Mouse (Mus musculus): ENCODE results near the gene Gm44579. TPM values are rescaled to one million over a fixed set of nuclear protein-coding genes. Genes with fewer than 3 reads are reported as not detected.

Gm44579 gene
- polyA plus RNA-seq (2017; shearing (Covaris generic)), result not detected

GRCm38 (mm10) chr15:98220877-98221276, at the start of gene Gm44579, which contains the start of gene Olfr287:
Gm44579 (minus strand) TSS chr15:98220977.
Olfr287 (minus strand) TSS chr15:98221056.

DNA sequence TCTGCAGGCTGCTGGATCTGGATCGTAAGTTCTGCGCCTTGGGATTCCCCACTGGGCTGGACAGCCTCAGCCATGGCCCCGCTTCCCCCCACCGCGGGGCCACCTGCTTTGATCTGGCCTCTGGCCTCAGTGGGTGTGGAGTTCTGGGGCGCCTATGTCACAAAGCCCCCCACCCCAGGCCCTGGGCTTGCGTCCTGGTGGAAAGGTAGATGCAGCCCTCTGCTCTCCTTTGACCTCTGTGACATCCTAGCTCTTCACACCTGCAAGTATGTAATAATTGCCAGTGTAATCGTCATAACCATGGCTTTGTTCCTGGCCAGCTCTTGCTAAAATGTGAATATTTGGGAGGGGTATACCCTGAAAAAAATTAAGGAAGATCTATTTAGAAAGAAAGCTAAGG, 36.4 kb upstream of the Gm44579 start, which contains the start of gene H1fnt:
Gene H1fnt, minus strand, starts transcription at position 101 of the 400 bp plus-strand sequence.

GRCm38 (mm10) chr15:98234350-98234749, 13.6 kb upstream of the Gm44579 start, which contains the start of gene Olfr286:
Olfr286 (minus strand) TSS chr15:98234450.

GRCm38 (mm10) chr15:98195442-98195841, 25.3 kb downstream of the Gm44579 start, which contains the start of gene Olfr288:
Olfr288 (minus strand) TSS chr15:98195542.

GRCm38 (mm10) chr15:98166963-98167644, 53.7 kb downstream of the Gm44579 start, which contains the start of gene Ccdc184:
Ccdc184 (plus strand) TSS chr15:98167158.

GRCm38 (mm10) chr15:98165525-98165924, 55.3 kb downstream of the Gm44579 start, which contains the start of gene Asb8:
Asb8 (minus strand) TSS chr15:98165625.

Other genes with a start within 250 kb of the Gm44579 start
- not detected for gene Col2a1, start 216.3 kb downstream of the Gm44579 start, polyA plus RNA-seq (2017; shearing (Covaris generic))
- 8.4 TPM for gene Pfkm, start 128.4 kb downstream of the Gm44579 start, polyA plus RNA-seq (2017; shearing (Covaris generic))
- gene Senp1, start 127.2 kb downstream of the Gm44579 start, polyA plus RNA-seq (2017; shearing (Covaris generic)), result 37.5 TPM
- 16.3 TPM for gene Asb8, start 55.4 kb downstream of the Gm44579 start, polyA plus RNA-seq (2017; shearing (Covaris generic))
- 0.16 TPM for gene Ccdc184, start 53.8 kb downstream of the Gm44579 start, polyA plus RNA-seq (2017; shearing (Covaris generic))
- gene Olfr288, start 25.4 kb downstream of the Gm44579 start, polyA plus RNA-seq (2017; shearing (Covaris generic)), result not detected
- not detected for gene Olfr287, start 79 bp upstream of the Gm44579 start, polyA plus RNA-seq (2017; shearing (Covaris generic))
- gene Olfr286, start 13.5 kb upstream of the Gm44579 start, polyA plus RNA-seq (2017; shearing (Covaris generic)), result not detected
- not detected for gene H1fnt, start 36.3 kb upstream of the Gm44579 start, polyA plus RNA-seq (2017; shearing (Covaris generic))
- not detected for gene Zfp641, start 75.2 kb upstream of the Gm44579 start, polyA plus RNA-seq (2017; shearing (Covaris generic))
- not detected for gene Olfr285, start 96.4 kb upstream of the Gm44579 start, polyA plus RNA-seq (2017; shearing (Covaris generic))
- not detected for gene Olfr284, start 120.0 kb upstream of the Gm44579 start, polyA plus RNA-seq (2017; shearing (Covaris generic))
- gene Olfr283, start 160.0 kb upstream of the Gm44579 start, polyA plus RNA-seq (2017; shearing (Covaris generic)), result not detected
- gene Olfr282, start 210.2 kb upstream of the Gm44579 start, polyA plus RNA-seq (2017; shearing (Covaris generic)), result not detected
- gene Olfr281, start 231.6 kb upstream of the Gm44579 start, polyA plus RNA-seq (2017; shearing (Covaris generic)), result not detected
- gene OR5BS1P, start 248.9 kb upstream of the Gm44579 start, polyA plus RNA-seq (2017; shearing (Covaris generic)), result not detected

All from effector memory CD4-positive, alpha-beta T cell, adult 5 months (primary cell).